Mouse (Mus musculus) left cerebral cortex, postnatal 10 days (tissue): ENCODE measurements around the gene Draxin. TPM values are rescaled to one million over a fixed set of nuclear protein-coding genes. Genes with fewer than 3 reads are reported as not detected.
A peak's percentile ranks its signal among the peaks of the same experiment; 100 is the strongest.
"Not testable (repeated sequence)": the region's sequence is repeated elsewhere in the genome, so short reads cannot be mapped to it uniquely, and the experiment has no call there.

ENCODE experiments used
- DNase-seq, 2 experiments: peaks; one replicate each; pipeline ENCODE4 v3.0.0; 2021 to 2022; ENCODE audit warnings: low spot score in 2 of 2, mixed read lengths in 1 of 2; ENCODE audit errors: extremely low spot score in 1 of 2
- intact Hi-C: fragments of 180-260 bp; cut with DNase I; formaldehyde crosslinking; loops from one replicate; pipeline ENCODE4 v1.15.1; 2025
- total RNA-seq, 2 experiments: library from RNA; stranded (reverse); gene quantifications; 2 replicates each; pipeline ENCODE4 v1.2.3; 2021

The Draxin gene
- total RNA-seq, result 1 to 10 TPM; 2.7 to 3.1 TPM

DNA sequence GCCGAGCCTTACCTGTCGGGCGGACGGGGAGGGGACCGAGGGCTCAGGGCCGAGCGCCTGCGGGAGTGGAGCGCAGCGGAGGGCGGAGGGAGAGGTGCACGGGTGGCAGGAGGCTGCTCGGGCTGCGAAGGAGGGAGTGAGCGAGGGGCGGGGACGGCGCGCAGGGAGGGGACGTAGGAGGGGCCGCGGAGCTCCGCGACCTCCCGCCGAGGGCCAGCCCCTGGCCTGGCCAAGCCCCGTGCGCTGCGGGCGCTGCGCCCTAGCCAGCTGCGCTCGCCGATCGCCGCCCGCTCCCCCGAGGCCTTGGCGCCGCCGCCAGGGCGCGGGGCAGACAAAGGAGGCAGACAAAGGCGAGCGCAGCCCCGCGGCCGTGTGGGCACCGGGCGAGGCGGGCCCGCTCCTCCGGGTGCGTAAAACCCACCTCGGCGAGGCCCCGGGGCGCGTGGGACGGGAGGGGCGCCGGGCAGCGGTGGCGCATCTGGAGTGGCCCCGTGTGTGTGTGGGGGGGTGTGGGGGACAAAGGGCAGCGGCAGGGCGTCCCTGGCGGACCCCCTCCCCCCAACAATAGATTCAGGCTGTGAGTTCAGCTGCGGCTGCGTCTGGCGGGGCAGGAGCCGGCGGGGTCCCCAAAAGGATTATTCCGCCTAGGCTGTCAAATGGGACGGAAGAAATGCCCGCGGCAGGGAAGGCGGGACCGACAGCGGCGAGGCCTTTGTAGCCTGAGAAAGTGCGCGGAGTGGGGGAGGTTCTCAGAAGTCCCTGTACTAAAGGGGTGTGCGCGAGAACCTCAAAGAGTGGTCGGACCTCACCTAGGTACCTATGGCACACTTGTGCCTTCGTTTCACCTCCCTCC lies at the start of gene Draxin:
Gene Draxin (minus strand): TSS at position 138 of the 853 bp plus-strand sequence.
- intact Hi-C loops, result no loop called here
- DNase-seq, result peak in 1 of 2 experiments; percentile 72

DNA sequence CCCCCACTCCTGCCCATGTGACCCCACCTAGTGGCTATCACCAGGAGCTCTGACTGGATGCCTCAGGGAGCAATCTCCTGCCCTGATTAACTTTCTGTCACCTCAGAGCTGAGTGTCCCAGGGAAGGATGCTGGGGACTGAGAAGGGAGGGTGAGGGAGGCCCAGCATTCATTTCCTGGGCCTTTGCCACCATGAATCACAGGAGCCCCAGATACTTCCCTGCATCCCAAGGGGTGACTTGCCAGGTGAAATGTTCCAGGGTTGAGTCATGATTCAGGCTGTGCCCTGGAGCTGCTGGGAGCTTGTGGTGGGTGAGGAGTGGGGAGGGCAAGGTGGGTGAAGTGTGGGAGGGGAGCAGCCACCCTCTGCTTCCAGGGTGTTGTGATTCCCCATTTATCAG lies 47.2 kb upstream of the Draxin start:
- intact Hi-C loops, result no loop called here

GRCm38 (mm10) chr4:148176603-148177002 lies 46.1 kb upstream of the Draxin start:
- DNase-seq, intact Hi-C loops: not testable (repeated sequence)

More for the DNA sequence above, 47.2 kb upstream of the Draxin start:
- no peak for DNase-seq

- intact Hi-C loops, result loop anchor here (5.0 kb wide), 1 partner anchor 113 kb away; the partner anchor contains the start of gene Disp3
- DNase-seq, result no peak
These were observed 44.0 kb upstream of the Draxin start for GRCm38 (mm10) chr4:148174495-148174862.

DNA sequence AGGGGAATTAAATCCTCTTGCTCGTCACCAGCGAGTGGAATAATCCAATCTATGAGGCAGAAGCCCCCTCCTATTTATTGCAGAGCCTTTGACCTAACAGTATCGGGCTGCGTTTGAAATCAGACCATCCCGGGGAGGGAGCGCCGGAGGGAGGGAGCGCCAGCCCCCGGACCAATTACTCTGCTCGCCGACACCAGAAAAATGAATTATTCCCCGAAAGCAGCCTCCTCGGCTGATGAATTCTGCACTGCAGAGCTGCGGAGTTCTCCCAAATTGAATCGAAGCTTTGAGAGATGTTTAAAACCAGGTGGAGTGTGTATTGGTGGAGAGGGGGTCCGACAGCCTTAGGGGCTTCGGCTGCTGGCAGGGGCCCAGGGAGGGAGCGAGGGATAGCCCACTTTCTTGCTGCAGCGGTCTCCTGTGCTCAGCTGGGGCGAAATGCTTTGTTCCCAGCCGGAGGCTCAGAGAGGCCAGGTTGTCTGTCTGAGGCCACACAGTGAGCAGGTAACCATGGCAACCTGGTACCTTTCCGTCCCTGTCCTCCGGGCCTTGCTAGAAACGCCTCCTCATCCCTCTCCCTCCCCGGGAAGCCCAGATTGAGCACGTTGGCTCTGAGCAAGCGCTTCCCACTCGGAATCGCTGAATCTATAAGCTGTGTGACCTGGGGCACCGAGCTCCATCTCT lies 43.5 kb upstream of the Draxin start:
- peak in 1 of 2 experiments; percentile 49 for DNase-seq
- intact Hi-C loops, result loop anchor here (5.0 kb wide), 1 partner anchor 113 kb away; the partner anchor contains the start of gene Disp3

DNA sequence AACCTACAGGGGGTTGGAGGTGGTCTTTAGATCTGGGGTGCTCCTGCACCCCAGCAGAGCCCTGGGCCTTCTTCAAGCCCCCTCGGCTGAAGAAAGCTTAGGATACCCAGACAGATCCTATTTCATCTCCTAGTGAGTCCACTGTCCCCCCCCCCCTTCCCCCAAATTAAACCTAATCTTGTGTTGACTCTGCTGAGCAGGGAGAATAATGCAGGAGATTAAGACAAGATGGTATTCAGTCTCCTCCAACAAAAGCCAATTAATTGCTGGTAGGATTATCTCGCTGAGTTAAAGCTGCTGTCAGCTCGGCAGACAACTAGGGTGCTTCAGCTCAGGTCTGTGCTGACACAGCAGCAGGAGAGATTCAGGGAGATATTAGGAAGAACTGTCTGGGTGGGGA lies 40.8 kb upstream of the Draxin start:
- no peak for DNase-seq
- intact Hi-C loops, result loop anchor here (2.0 to 5.0 kb wide), 2 partner anchors 116 to 264 kb away; partner anchors contain the start of gene Disp3

DNA sequence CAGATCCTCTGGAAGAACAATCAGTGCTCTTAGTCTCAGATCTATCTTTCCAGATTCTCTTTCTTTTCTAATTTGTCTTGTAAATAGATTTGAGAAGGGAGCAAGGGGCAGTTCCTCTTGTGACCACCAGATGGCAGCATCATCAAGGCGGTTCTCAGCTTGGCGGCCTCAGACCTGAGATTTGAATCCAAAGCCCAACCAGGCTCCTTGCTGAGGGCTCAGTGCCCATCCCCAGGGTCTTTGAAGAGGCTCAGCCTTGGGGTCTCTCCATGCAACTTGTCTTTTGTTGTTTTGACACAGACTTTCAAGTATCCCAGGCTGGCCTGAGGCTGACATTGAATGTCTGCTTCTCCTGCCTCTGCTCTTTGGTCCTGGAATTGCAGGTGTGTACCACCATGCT lies 40.3 kb upstream of the Draxin start:
- peak; percentile 46 to 65 for DNase-seq
- intact Hi-C loops, result loop anchor here (2.0 to 5.0 kb wide), 2 partner anchors 116 to 264 kb away; partner anchors contain the start of gene Disp3

- no peak for DNase-seq
- intact Hi-C loops, result no loop called here
These were observed 39.1 kb upstream of the Draxin start for GRCm38 (mm10) chr4:148169586-148169985.

DNA sequence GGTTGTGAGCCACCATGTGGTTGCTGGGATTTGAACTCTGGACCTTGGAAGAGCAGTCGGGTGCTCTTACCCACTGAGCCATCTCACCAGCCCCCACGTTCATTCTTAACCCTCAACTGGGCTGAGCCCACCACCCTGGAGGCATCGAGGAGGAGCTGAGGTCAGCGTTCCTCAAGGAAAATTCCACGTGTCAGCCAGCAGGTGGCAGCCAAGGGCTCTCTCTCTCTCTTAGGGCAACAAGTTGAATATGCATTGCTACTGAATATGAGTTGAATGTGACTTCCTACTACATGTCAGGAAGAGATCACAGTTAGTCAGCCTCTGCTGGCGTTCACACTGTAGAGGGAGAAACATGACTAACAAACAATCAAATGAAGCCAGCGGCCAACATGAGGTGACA lies 37.8 kb upstream of the Draxin start:
- peak in 1 of 2 experiments; percentile 71 for DNase-seq
- intact Hi-C loops, result no loop called here

DNA sequence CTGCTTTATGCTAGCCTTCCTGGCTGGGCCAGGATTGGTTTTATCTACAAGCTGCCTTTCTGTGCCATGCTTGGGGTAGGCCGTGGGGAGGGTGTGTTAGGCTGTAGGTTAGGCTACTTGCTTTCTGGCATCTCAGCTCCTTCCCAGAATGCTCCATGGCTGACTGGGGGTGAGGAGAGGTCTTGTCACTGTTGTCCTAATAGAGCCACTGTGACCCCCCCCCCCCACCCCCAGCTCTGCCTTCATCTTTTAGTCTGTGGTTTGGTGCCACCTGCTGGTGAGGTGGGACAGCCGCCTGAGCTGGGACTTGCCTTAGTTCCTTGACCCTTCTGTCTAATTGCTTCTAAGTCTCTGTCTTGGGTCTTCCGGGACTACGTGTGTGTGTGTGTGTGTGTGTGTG lies 36.5 kb upstream of the Draxin start:
- intact Hi-C loops, result loop anchor here (2.0 kb wide), 1 partner anchor 52 kb away; no protein-coding TSS in a partner anchor
- peak in 1 of 2 experiments; percentile 84 for DNase-seq

DNA sequence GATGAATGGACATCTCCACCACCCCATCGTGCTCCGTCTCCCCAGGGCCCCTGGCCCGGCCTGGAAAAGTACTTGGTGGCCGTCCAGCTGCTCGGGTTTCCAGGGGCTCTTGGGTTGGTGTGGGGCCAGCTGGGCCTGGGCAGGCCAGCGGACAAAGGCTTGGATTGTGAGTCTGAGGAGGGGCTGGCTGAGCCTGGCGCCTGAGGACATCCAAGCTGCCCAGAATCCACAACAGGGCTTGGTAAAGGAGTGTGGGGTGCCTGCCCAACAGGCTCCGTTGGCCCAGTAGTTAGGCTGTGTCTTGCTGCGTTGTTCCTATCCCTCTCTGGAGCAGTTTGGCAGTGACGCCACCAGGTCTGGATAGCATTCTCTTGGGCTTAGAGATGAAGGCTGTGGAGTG lies 35.9 kb upstream of the Draxin start:
- intact Hi-C loops, result loop anchor here (2.0 kb wide), 1 partner anchor 52 kb away; no protein-coding TSS in a partner anchor
- peak; percentile 77 to 83 for DNase-seq

DNA sequence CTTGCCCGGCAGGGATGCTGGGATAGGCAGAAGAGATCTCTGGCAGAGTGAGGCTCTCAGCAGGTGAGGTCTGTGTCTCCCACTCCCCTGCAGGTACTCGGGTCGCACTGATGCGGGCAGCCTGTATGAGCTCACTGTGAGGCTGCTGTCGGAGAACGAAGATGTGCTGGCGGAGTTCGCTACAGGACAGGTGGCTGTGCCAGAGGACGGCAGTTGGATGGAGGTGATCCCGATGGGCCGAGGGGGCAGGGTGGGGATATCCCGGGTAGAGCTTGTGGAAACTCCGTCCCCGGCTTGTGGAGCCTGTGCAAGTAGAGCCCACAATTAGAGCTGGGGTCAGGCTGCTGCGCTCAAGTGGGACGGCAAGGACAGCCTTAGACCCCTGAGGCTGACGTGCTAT lies 35.1 kb upstream of the Draxin start:
- DNase-seq, result peak in 1 of 2 experiments; percentile 51
- intact Hi-C loops, result no loop called here

GRCm38 (mm10) chr4:148164461-148164860 lies 34.0 kb upstream of the Draxin start:
- intact Hi-C loops, result no loop called here
- no peak for DNase-seq

- intact Hi-C loops, result no loop called here
- DNase-seq, result peak; percentile 66 to 88
These were observed 33.5 kb upstream of the Draxin start for GRCm38 (mm10) chr4:148164002-148164439.

GRCm38 (mm10) chr4:148160436-148161390 lies 30.2 kb upstream of the Draxin start, which contains the start of the genes Fbxo44 and Fbxo2:
Gene Fbxo44, minus strand, starts transcription at chr4:148160482.
Gene Fbxo2, plus strand, starts transcription at chr4:148160621.
- intact Hi-C loops, result no loop called here

GRCm38 (mm10) chr4:148159544-148160435 lies 29.3 kb upstream of the Draxin start:
- DNase-seq, result peak; percentile 95 to 97
- intact Hi-C loops, result no loop called here

More at GRCm38 (mm10) chr4:148160436-148161390, 30.2 kb upstream of the Draxin start, which contains the start of the genes Fbxo44 and Fbxo2:
- peak in 1 of 2 experiments; percentile 68 for DNase-seq
